Mouse (Mus musculus) neural tube, embryonic 12.5 days (tissue): ENCODE measurements at regions not wholly inside any gene's neighbourhood (a gene's known extent, or its start where the extent isn't known, plus 50 kb on each side); places are given as distances from the start of the nearest gene placed in this dataset.

Experiments used
- ATAC-seq: fragments of 200-750 bp; cut with Nextera tagmentation; 2 replicates; pipeline ENCODE4 v1.8.0; 2017; ENCODE audit warnings: low read depth, mild to moderate bottlenecking, moderate TSS enrichment, moderate library complexity; ENCODE audit not compliant: low FRiP score
- H3K27ac ChIP-seq: fragments of 300-500 bp; sonication (generic); 2 replicates; pipeline ENCODE4 v1.5.1; 2016
- H3K27me3 ChIP-seq: fragments of 300-500 bp; sonication (generic); replicated peaks from 2 replicates; pipeline ENCODE4 v1.6.1; 2016; ENCODE audit warnings: mild to moderate bottlenecking
- H3K36me3 ChIP-seq: fragments of 300-500 bp; sonication (generic); 2 replicates; pipeline ENCODE4 v1.6.1; 2016; ENCODE audit warnings: mild to moderate bottlenecking
- H3K4me1 ChIP-seq: fragments of 300-500 bp; sonication (generic); 2 replicates; pipeline ENCODE4 v1.6.1; 2016
- H3K4me2 ChIP-seq: fragments of 300-500 bp; sonication (generic); replicated peaks from 2 replicates; pipeline ENCODE4 v1.6.1; 2016; ENCODE audit warnings: mild to moderate bottlenecking
- H3K4me3 ChIP-seq: fragments of 300-500 bp; sonication (generic); 2 replicates; pipeline ENCODE4 v1.5.1; 2016
- H3K9ac ChIP-seq: fragments of 300-500 bp; sonication (generic); 2 replicates; pipeline ENCODE4 v1.6.1; 2016; ENCODE audit warnings: mild to moderate bottlenecking
- H3K9me3 ChIP-seq: fragments of 300-500 bp; sonication (generic); 2 replicates; pipeline ENCODE4 v1.6.1; 2016; ENCODE audit warnings: mild to moderate bottlenecking
- WGBS: fragments of 180-500 bp; shearing (Covaris S2); methylation state at CpG from one replicate; pipeline ENCODE4 v1.1.7; 2016; 5-methylcytosine and 5-hydroxymethylcytosine counted together

DNA sequence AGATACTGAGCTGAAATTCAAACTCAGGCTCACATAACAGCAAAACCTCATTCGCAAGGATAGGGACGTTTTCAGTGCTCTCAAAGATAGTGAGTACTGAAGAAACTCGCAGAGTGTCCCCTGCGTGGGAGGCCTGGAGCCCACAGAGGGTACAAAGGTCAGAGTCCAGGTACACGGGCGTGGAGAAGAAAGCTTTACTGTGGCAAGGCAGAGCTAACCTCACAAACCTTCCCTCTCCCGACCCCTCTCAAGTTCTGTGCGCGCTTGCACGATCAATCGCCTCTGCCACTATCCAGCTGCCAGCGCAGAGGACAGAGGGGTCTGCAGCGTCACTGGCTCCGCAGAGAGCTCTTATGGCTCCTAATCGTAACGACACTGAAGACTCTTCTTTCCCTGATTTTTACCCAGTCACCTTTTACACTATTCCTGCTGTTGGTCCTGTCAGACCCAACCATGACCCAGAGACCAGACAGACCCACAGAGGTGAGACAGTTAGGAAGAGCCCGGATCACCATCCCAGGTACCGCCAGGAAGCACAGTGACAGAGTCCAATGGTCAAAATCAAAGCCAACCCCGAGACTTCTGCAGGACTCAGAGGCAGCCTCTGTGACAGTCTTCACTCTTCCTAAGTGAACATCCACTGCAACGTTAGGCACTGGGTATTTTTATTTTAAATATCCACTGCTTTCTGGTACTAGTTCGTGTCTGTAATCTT, 51.6 kb upstream of the Gadd45a start:
- H3K4me1 ChIP-seq, result no peaks in the 10 kb centered on the region
- H3K9ac ChIP-seq, result no peak overlapping the region
- no peak overlapping the region for H3K4me3 ChIP-seq
- no peak overlapping the region for H3K27ac ChIP-seq
- H3K9me3 ChIP-seq, result no peaks in the 10 kb centered on the region
- no peaks in the 10 kb centered on the region for H3K36me3 ChIP-seq
- no peak for ATAC-seq
- H3K4me2 ChIP-seq, result no peak overlapping the region
- no peaks in the 10 kb centered on the region for H3K27me3 ChIP-seq
- 74% methylated on average over 21 of the region's 21 CpGs for WGBS

DNA sequence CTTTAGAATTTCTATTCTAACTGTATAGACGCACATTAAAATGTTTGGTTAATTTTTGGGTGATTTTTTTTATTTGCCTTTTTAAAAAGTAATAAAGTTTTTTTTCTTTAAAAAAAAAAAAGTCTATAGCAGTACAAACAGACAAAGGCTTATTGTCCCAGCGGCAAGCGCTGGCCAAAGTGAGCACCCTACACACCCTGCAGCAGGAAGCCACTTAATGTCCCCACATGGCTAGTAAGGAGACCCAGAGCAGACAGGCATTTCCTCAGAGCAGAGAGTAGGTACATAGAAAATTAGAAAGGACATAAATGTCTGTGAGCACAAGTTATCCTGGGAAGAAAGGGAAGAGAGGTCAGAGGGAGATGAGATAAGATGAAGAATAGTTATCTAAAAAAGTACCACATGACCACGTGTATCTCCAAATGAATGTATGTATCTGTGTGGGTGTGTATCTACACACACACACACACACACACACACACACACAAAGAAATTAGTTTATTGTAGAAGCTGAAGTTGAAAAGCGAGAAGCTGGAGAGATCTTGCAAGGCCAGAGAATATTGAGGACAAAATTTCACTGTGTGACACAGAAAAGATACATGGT, 50.7 kb upstream of the Gadd45a start:
- Histone ChIP-seq H3K9ac (no peak overlapping the region), H3K27ac (no peak overlapping the region), H3K36me3 (no peaks in the 10 kb centered on the region), H3K4me3 (no peak overlapping the region), H3K4me1 (no peaks in the 10 kb centered on the region), H3K27me3 (no peaks in the 10 kb centered on the region), H3K4me2 (no peak overlapping the region), H3K9me3 (no peaks in the 10 kb centered on the region)
- WGBS, result 73% methylated on average over 5 of the region's 5 CpGs
- ATAC-seq, result no peak

DNA sequence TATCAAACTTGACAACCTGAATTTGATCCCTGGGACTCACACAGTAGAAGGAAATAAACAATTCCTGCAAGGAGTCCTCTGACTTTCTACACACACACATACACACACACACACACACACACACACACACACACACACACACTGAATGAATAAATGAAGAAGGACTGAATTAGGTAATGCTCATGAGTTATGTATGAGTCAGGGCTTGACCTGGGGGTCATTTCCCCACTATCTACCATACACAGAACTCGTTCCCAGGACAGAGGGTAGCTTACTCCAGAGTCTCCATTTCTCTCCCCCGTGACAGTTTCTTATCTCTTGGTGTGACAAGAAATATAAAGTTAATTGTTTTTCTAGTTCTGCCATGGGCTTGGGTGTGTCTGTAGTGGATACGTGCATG, 50.1 kb upstream of the Gadd45a start:
- no peak overlapping the region for H3K4me3 ChIP-seq
- ATAC-seq, result no peak

More for the DNA sequence above, 50.1 kb upstream of the Gadd45a start:
- Histone ChIP-seq H3K9me3 (no peaks in the 10 kb centered on the region), H3K4me1 (no peaks in the 10 kb centered on the region), H3K36me3 (no peaks in the 10 kb centered on the region), H3K4me2 (no peak overlapping the region), H3K27ac (no peak overlapping the region), H3K27me3 (no peaks in the 10 kb centered on the region), H3K9ac (no peak overlapping the region)
- 51% methylated on average over 3 of the region's 3 CpGs for WGBS
